Mouse (Mus musculus): ENCODE data around the gene Tspoap1.

DNA sequence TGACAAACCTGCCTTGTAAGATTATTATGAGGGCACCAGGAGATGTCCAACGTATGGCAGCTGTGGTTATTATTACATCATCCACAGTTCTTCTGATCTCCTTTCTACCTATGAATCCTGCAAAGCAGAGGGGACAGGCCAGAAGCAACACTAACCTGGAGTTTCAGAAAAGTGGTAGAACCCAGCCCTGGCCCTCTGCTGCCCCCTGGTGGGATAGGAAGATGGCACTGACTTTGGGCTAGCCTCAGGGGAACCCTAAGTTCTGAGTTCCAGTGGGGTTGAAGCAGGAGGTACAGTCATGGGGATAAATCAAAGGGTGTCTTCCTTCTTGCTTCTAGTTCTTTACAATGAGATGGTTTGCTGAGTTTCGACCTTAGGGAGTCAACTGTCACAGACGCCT, 10.6 kb downstream of the Tspoap1 start:
- no peak for TF ChIP-seq POLR2A (IDR thresholded peaks at IDR 0.05; ENCODE audit: insufficient read length, low read depth)
- no peak for TF ChIP-seq MAX (IDR thresholded peaks at IDR 0.05; ENCODE audit: low read depth)
- TF ChIP-seq REST (IDR thresholded peaks at IDR 0.05; ENCODE audit: insufficient read depth, insufficient read length) = no peak
- no peak for TF ChIP-seq MYOG (IDR thresholded peaks at IDR 0.05; ENCODE audit: control insufficient read depth in 1 of 3, insufficient read depth in 1 of 3, insufficient read length in 2 of 3, low read depth in 2 of 3)
- no peak for TF ChIP-seq TCF12 (IDR thresholded peaks at IDR 0.05; ENCODE audit: insufficient read depth, poor library complexity, severe bottlenecking)
- no peak for TF ChIP-seq USF1 (IDR thresholded peaks at IDR 0.05; ENCODE audit: low read depth)
- no peak for TF ChIP-seq MYOD1 (IDR thresholded peaks at IDR 0.05; ENCODE audit: control insufficient read depth in 1 of 3, insufficient read length in 2 of 3, low read depth in 2 of 3)
- TF ChIP-seq CEBPB (IDR thresholded peaks at IDR 0.05; ENCODE audit: insufficient read depth, poor library complexity, severe bottlenecking) = no peak
- no peak for TF ChIP-seq POLR2AphosphoS2 (IDR thresholded peaks at IDR 0.05; ENCODE audit: insufficient read length, low read depth)
- no peak for TF ChIP-seq E2F4 (IDR thresholded peaks at IDR 0.05; ENCODE audit: insufficient read depth)
